Mouse (Mus musculus): ENCODE measurements around the gene Apc2. TPM values are rescaled to one million over a fixed set of nuclear protein-coding genes. Genes with fewer than 3 reads are reported as not detected.

Gene Apc2
- total RNA-seq, 2 experiments from 2014 or later = 2.3 to 3.6 TPM

GRCm38 (mm10) chr10:80314494-80315001 lies 18.8 kb downstream of the Apc2 start:
- DNase-seq = no peak
- intact Hi-C loops (cut with DNase I) = no loop called here

GRCm38 (mm10) chr10:80315315-80315714 lies 19.5 kb downstream of the Apc2 start:
- intact Hi-C loops (cut with DNase I) = no loop called here
- no peak for DNase-seq

GRCm38 (mm10) chr10:80316359-80316781 lies 20.6 kb downstream of the Apc2 start:
- intact Hi-C loops (cut with DNase I) = no loop called here
- DNase-seq = peak in 1 of 2 experiments; percentile 48

DNA sequence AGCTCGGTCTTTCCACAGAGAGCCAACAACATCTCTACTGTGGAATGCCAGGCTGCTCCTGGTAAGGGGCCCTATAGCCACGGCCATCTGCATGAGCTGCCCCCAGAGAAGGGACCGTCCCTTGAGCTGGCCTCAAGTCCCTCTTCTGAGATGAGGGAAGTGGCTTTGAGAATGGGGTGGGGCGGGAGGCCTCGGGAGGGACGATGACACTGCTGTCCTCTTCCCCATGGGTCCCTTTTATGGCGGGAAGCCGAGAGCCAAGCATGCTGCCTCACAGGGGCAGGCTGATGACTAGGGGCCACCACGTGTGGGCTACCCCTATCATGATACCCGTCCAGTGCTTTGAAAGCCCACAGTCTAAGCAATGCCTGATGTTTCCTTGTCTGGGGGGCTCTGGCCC lies 21.2 kb downstream of the Apc2 start:
- no peak for DNase-seq
- intact Hi-C loops (cut with DNase I) = no loop called here

GRCm38 (mm10) chr10:80320340-80320760 lies 24.6 kb downstream of the Apc2 start, which contains the start of gene 2310011J03Rik:
TSS of gene 2310011J03Rik (minus strand) at chr10:80320537.
- intact Hi-C loops (cut with DNase I) = no loop called here
- peak; percentile 89 to 94 for DNase-seq

DNA sequence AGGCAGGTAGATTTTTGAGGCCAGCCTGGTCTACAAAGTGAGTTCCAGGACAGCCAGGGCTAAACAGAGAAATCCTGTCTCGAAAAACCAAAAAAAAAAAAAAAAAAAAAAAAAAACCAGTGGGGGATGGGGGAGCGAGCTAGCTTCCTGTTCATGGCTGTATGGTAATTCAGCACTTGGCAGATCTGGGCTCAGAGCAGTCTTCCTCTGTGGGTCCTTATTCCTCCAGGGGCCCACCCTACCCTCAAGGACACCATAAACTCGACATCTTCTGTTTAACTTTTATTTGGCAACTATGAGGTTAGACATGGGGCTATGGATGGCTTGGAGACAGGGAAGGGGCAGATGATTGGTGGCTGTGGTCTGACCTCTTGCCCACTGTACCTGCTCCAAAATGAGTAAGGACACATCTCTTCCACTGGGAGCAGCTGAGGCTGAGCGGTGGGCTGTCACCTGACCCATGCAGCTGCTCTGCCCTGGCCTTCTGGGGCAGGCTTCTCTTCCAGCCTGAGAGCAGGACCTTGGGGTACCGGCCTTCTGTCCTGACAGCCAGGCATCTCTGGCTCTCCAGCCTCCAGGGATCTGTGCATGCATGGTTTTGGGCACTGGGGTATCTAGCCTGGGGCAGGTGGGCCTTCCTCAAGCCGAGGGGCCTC lies 25.4 kb downstream of the Apc2 start:
- DNase-seq = no peak
- intact Hi-C loops (cut with DNase I) = no loop called here

DNA sequence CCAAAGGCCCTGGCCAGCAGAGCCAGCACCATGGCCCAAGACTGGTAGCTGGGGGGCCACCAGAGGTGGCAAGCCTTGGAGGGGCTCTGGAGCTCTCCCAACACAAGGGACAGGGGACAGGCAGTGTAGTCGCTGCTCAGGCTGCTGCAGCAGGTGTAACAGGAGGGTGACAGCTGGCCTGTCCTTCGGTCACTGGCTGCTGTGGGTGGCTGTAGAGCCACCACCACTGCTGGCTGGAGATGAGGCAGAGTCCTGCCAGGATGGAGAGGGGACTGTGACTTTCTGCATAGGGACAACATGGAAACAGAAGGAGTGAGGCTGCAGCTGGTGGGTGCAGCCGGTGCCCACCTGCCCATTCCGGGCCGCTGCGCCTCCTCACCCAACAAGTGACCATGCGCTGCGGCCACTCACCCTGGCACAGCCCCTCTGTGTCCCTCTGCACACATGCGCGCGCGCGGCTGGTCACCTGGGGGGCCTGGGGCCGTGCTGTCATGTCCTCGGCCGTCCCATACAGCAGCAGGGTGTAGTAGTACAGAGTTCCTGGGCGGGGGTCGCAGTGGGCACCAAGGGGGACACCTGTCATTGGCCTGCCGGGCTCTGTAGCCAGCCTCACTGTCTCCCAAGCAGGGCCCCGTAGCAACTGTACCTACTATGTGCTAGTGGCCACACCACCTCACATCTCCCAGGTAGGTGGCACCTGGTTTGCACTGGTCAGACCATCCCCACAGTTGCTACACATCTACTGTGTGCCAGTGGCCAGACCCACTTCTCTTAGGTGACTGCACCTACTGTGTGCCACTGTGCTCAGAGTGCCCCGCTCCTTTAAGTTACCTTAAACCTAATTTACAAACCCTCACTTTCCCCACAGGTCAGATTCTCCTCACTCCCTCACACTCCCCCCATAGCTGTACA lies 26.1 kb downstream of the Apc2 start:
- DNase-seq = no peak
- intact Hi-C loops (cut with DNase I) = no loop called here

DNA sequence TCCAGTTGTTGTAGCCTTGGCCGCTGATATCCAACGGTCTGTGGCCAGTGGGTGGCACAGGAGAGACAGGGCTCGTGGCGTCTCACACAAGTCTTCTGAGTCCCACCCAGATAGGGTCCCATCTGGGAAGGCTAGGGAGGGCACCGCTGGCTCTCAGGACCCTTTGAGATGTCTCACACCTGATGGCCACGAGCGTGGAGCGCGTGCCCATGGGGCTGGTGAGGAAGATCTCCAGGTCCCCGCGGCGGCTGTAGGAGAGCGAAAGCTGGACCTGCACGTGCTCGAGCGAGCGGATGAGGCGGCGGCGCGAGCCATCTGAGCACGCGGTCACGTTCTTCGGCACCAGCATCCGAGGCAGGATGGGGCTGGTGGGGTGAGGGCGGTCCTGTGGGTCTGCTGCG lies 27.0 kb downstream of the Apc2 start:
- intact Hi-C loops (cut with DNase I) = no loop called here
- peak in 1 of 2 experiments; percentile 48 for DNase-seq

DNA sequence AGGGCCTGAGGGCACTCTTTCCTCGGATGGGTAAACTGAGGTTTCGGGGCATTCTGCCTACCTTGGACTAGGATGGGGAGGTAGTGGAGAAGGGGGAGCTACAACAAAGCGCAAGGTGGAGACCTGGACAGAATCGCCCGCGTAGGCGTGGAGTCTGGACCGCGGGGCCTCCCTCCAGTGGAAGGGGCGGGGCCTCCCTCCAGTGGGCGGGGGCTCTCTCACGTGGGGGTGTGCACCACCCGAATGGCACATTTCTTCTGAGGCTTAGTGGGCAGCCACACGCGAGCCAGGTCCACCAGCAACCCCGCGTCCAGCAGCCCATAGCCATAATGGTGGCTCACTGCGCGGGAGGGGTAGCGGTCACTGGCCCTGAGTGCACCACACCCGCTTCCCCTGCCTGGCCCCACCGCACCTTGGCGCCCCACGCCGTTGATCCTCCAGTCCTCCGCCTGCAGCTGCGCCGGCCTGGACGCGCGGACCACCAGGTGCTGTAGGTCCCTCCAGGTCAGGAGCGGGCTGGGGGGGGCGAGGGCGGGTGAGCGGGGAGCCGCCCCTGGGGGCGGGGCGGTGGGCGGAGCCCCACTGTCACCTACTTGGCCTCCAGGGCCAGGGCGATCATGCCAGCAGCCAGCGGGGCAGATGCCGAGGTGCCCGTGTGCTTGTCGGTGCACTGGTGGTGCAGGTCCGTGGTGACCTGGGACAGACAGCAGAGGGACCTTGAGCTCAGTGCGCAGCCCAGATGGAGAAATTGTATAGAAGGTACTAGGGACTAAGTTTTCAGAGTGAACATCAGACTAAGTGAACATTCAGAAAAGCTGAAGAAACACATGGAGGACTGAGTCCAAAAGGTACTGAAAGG lies 27.7 kb downstream of the Apc2 start:
- intact Hi-C loops (cut with DNase I) = no loop called here
- DNase-seq = peak; percentile 68 to 80

GRCm38 (mm10) chr10:80324120-80325037 lies 28.6 kb downstream of the Apc2 start:
- DNase-seq = no peak
- intact Hi-C loops (cut with DNase I) = no loop called here

GRCm38 (mm10) chr10:80325045-80325444 lies 29.3 kb downstream of the Apc2 start:
- intact Hi-C loops (cut with DNase I) = no loop called here
- DNase-seq = no peak

- peak; percentile 91 to 93 for DNase-seq
- intact Hi-C loops (cut with DNase I) = no loop called here
Observed at GRCm38 (mm10) chr10:80329273-80330081, 33.7 kb downstream of the Apc2 start, which contains the start of the genes Pcsk4 and Reep6. TSS of gene Pcsk4 (minus strand) at chr10:80329498. TSS of gene Reep6 (plus strand) at chr10:80329953.

DNA sequence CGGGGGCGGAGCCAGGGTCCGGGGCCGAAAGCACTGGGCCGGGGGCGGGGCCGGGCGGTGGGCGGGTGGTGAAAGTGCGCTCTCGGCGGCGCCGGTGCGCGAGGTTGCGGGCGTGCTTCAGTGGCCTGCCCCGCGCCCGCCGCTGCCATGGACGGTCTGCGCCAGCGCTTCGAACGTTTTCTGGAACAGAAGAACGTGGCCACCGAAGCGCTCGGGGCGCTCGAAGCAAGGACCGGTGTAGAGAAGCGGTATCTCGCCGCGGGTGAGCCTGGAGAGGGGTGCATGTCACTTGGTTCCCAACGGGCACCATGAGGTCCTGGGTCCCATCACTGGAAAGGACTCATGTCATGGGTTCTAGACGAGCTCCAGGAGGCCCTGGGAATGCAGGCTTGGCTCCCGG lies 34.3 kb downstream of the Apc2 start:
- intact Hi-C loops (cut with DNase I) = no loop called here
- DNase-seq = no peak

- intact Hi-C loops (cut with DNase I) = no loop called here
Observed at GRCm38 (mm10) chr10:80330888-80331287, 35.1 kb downstream of the Apc2 start.

DNA sequence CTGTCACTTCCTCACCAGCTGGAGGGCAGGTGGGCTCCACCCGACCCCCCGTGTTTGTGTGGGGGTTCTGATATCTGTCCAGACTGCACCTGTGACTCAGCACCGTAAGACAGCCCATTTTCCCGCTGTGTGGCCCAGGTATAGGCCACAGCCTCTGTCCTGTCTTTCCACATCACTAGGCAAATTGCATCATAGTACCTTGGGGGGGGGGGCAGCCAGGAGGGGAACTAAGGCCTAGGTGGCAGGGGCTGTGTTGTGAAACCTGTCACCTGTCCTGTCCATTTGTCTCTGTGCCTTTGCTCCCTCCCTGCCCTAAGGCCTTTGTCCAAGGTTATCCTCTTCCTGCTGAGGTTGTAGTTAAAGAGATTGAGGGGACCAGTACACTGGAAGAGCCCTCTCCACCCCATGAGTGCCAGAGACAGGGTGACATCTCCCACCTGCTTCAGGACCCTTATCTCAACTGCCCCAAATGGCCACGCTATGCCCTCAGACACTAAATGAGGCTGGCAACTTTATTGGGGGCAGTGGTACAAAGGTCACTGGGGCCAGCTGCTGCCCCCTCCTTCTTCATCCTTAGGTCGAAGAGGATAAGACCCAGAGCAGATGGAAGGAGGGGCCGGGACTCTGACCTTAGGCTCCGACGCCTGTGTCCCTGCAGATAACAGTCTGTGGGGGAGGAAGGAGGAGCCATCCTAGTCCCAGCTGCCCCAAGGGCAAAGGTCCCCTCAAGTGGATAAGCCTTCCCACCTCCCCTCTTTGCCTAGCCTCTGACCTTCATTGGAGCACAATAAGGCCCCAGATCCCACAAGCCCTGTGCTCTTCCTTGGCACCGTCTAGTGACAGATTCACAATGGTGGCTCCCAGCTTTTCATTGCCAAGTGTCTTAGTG lies 36.1 kb downstream of the Apc2 start:
- intact Hi-C loops (cut with DNase I) = no loop called here
- DNase-seq = no peak

More at GRCm38 (mm10) chr10:80330888-80331287, 35.1 kb downstream of the Apc2 start:
- no peak for DNase-seq

DNA sequence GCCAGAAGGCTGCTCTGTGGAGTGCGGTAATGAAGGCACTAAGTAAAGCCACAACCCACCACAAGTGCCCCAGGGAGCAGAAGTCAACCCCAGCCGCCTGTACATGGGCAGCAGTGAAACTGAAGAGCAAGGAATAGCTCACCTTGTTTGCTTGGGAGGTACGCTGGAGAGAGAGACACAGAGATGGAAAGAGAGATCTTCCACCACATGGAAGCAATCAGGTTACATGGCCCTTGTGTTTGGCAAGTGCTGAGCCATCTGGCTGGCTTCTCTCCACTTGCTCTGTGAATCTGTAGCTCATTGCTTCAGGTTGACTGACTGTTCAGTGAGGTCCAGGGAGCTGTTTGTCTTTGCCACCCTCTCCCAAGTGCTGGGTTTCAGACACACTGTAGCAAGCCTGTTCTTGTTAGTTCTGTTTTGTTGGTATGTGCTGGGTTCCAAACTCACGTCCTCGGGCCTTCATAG lies 36.8 kb downstream of the Apc2 start:
- intact Hi-C loops (cut with DNase I) = no loop called here
- no peak for DNase-seq

GRCm38 (mm10) chr10:80336263-80336662 lies 40.5 kb downstream of the Apc2 start:
- DNase-seq = no peak
- intact Hi-C loops (cut with DNase I) = no loop called here

Data from heart, postnatal 14 days (tissue).